Mouse (Mus musculus): ENCODE data around the gene Klb.

The Klb gene

DNA sequence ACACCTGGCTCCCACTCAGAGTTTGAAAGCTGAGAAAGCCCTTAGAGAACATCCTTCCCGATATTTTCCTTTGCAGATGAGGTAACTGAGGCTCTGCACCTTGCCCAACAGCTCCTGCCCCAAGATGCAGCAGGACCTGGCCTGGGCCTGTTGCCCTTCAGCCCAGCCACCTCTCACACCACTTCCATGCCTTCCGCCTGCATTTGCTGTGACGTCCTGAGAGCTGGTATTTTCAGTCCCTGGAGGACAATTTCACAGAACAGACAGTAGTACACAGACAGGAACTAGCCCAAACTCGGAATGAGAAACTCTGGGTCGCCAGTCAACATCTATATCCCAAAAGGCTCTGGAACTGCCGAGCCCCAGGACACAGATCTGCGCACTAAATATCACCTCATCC is 26.6 kb downstream of the Klb start:
- in situ Hi-C loops (cut with MboI) = no loop called here

- in situ Hi-C loops (cut with MboI) = no loop called here
Observed at GRCm38 (mm10) chr5:65385704-65386103, 37.6 kb downstream of the Klb start.

GRCm38 (mm10) chr5:65387008-65387867 is 39.1 kb downstream of the Klb start:
- in situ Hi-C loops (cut with MboI) = no loop called here

- in situ Hi-C loops (cut with MboI) = no loop called here
Observed at GRCm38 (mm10) chr5:65390648-65391644, 42.8 kb downstream of the Klb start, which contains the start of the genes Rpl9 and Lias. Gene Rpl9, minus strand, starts transcription at chr5:65391444. Gene Lias, plus strand, starts transcription at chr5:65391497.

DNA sequence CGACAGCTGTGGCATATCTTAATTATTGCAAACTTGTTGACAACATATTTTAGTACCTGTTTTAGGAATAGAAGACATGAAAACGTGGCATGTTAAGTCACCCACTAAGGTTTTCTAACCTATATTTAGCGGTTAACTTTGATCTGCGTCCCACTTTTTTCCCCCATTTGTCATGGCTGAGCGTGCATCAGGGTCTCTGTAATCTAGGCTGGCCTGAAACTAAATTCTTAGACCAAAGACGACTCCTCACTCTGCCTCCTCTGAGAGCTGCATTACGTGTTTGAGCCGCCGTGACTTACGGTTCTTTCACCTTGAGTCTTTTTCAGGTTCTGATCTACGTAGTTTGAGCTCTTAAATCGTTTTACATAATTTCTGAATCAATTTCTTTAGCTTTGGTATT is 43.6 kb downstream of the Klb start:
- in situ Hi-C loops (cut with MboI) = no loop called here

GRCm38 (mm10) chr5:65394425-65394824 is 46.3 kb downstream of the Klb start:
- in situ Hi-C loops (cut with MboI) = no loop called here

DNA sequence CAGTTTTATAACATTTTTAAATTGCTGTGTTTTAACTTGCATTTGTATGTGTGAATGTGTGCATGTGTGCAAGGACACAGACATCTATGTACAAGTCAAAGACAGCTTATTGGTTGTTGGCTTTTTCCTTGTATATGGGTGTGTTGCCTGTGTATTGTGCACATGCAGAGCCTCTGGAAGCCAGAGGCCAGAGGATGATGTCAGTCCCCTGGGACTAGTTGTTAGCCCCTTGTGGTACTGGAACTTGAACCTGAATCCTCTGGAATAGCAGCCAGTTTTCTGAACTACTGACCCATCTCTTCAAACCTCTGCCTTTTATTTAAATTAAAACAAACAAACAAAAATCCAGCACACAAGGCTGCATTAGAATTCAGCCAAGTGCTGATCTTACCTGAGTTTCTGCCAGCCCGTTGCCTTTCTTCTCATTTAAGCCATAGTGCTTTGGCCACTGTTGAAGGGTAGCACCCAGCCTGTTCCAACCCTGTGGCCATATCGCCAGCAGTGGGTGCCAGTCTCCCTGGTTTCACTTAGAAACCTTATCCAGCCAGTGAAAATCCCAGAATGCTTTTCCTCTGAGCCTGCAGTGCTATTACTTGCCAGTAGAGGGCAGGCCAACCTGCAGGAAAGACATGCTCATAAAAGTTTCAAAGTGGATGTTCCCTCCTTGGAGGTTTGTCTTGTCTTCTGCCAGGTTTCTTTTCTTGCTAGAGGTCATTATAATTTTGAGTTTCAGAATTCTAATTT is 53.3 kb downstream of the Klb start:
- in situ Hi-C loops (cut with MboI) = no loop called here

DNA sequence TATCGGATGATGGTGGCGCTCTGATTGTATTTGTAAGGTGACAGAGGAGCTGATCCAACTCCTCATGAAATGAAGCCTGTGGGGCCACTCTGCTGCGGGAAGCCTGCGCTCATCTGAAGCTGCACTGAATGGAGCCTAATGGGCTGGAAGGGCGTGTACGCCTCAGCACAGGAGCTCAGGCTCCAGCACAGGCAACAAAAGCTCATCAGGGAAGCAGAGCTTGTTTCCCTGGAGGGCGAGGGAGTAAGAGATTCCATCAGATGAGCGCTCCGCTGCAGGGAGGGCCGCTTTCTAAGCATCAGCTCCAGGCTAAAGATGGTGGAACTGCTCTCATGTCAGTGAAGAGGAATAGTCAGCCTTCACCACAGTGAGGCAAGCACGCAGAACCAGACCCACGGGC is 59.9 kb downstream of the Klb start:
- in situ Hi-C loops (cut with MboI) = no loop called here

DNA sequence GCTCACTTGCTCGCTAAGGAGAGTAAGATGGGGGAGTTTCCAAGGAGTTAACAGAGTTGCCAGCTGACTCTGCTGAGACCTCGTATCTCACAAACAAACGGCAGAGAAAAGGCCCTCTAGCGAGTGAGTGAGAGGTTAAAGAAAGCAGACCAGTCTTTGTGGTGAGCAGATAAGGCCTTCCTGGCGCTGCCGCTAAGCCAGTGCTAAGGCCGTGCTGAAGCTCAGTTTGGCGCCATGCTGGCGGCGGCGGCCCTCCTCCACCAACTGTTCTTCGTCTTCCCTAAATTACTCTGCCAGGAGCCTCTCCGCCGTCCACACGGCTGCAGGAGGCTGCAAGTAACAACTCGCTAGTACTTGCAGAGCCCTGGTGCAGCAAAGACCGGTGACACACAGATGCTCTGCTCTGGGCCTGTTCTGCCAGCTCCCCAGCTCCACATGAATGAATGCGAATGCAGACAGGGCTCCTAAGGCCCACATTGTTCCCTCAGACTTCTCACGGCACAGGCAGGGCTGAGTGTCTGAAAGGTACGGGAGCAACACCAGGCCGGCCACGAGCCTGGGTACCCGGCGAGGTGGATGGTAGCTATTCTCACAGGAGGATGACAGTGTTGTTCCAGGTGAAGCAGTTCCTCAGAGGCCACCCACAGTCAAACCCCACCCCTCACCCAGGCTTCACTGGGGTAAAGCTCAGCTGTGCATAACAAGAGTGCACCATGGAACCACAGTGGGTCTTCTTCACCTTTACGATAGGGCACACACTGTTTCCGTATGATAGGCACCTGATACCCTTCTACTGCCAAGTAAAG is 67.7 kb downstream of the Klb start:
- in situ Hi-C loops (cut with MboI) = no loop called here

- in situ Hi-C loops (cut with MboI) = no loop called here
Observed at GRCm38 (mm10) chr5:65419136-65419535, 71.0 kb downstream of the Klb start.

DNA sequence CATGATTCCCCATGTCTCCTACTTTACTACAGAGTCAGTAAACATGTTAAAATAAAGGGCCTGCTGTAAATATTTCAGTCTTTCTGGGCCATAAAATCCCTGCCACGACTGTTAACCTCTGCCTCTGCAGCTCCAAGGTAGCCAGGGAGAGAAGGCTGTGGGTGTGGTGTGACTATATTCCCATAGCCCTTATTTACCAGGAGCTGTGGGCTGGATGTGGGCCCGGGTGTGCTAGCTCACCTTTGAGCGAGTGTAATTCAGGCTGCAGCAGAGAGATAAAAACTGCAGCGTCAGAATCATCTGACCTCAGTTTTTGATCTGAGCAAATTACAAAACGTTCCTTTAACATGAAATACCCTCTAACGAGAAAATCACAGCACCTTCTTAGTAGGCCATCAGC is 72.7 kb downstream of the Klb start:
- in situ Hi-C loops (cut with MboI) = no loop called here

GRCm38 (mm10) chr5:65422803-65423202 is 74.7 kb downstream of the Klb start:
- in situ Hi-C loops (cut with MboI) = no loop called here

GRCm38 (mm10) chr5:65424215-65424614 is 76.1 kb downstream of the Klb start:
- in situ Hi-C loops (cut with MboI) = no loop called here

GRCm38 (mm10) chr5:65425251-65425650 is 77.1 kb downstream of the Klb start:
- in situ Hi-C loops (cut with MboI) = no loop called here

- in situ Hi-C loops (cut with MboI) = no loop called here
Observed at GRCm38 (mm10) chr5:65428321-65428720, 80.2 kb downstream of the Klb start.

- in situ Hi-C loops (cut with MboI) = no loop called here
Observed at GRCm38 (mm10) chr5:65429441-65429840, 81.3 kb downstream of the Klb start.
